Mouse (Mus musculus) myocyte (in vitro differentiated cells): ENCODE measurements at regions not wholly inside any gene's neighbourhood (a gene's known extent, or its start where the extent isn't known, plus 50 kb on each side); places are given as distances from the start of the nearest gene placed in this dataset.

Experiments
- H3K27me3 ChIP-seq: one replicate; pipeline ENCODE4 v1.6.1; 2011; ENCODE audit not compliant: control insufficient read depth, insufficient read depth, insufficient read length
- H3K36me3 ChIP-seq: one replicate; pipeline ENCODE4 v1.6.1; 2011; ENCODE audit not compliant: control insufficient read depth, insufficient read depth
- H3K4me2 ChIP-seq: one replicate; pipeline ENCODE4 v1.6.1; 2011; ENCODE audit warnings: low read depth, control low read depth
- H3K4me3 ChIP-seq: one replicate; pipeline ENCODE4 v1.5.1; 2011; ENCODE audit warnings: mild to moderate bottlenecking, control low read depth, moderate library complexity
- H3K79me2 ChIP-seq: one replicate; pipeline ENCODE4 v1.6.1; 2011; ENCODE audit not compliant: control insufficient read depth, insufficient read depth
- H3ac ChIP-seq: one replicate; pipeline ENCODE4 v1.6.1; 2011; ENCODE audit not compliant: control insufficient read depth, insufficient read length
- CEBPB ChIP-seq: IDR thresholded peaks from 2 replicates; pipeline ENCODE4 v1.6.1; 2011; ENCODE audit warnings: mild to moderate bottlenecking, moderate library complexity; ENCODE audit not compliant: poor library complexity, insufficient read depth, severe bottlenecking
- E2F4 ChIP-seq: IDR thresholded peaks from one replicate; pipeline ENCODE4 v1.6.1; 2011; ENCODE audit warnings: mild to moderate bottlenecking, control low read depth, moderate library complexity; ENCODE audit not compliant: insufficient read depth
- MAX ChIP-seq: IDR thresholded peaks from one replicate; pipeline ENCODE4 v1.6.1; 2011; ENCODE audit warnings: low read depth, mild to moderate bottlenecking, control low read depth
- MYOD1 ChIP-seq, 3 experiments: IDR thresholded peaks; one replicate each; pipeline ENCODE4 v1.6.1; 2011; ENCODE audit warnings: control low read depth in 2 of 3, low read depth in 2 of 3, mild to moderate bottlenecking in 2 of 3, moderate library complexity in 1 of 3; ENCODE audit not compliant: insufficient read length in 2 of 3, control insufficient read depth in 1 of 3
- MYOG ChIP-seq, 3 experiments: IDR thresholded peaks; one replicate each; pipeline ENCODE4 v1.6.1; 2011; ENCODE audit warnings: control low read depth in 2 of 3, low read depth in 2 of 3, mild to moderate bottlenecking in 2 of 3; ENCODE audit not compliant: insufficient read length in 2 of 3, control insufficient read depth in 1 of 3, insufficient read depth in 1 of 3
- POLR2A ChIP-seq: IDR thresholded peaks from one replicate; pipeline ENCODE4 v1.6.1; 2011; ENCODE audit warnings: low read depth, mild to moderate bottlenecking, control low read depth, moderate library complexity; ENCODE audit not compliant: insufficient read length
- POLR2AphosphoS2 ChIP-seq: IDR thresholded peaks from one replicate; pipeline ENCODE4 v1.6.1; 2011; ENCODE audit warnings: low read depth, control low read depth; ENCODE audit not compliant: insufficient read length
- REST ChIP-seq: IDR thresholded peaks from one replicate; pipeline ENCODE4 v1.6.1; 2011; ENCODE audit warnings: mild to moderate bottlenecking, control low read depth, moderate library complexity; ENCODE audit not compliant: insufficient read depth, insufficient read length
- SRF ChIP-seq: IDR thresholded peaks from one replicate; pipeline ENCODE4 v1.6.1; 2011; ENCODE audit warnings: low read depth; ENCODE audit not compliant: control insufficient read depth, insufficient read length
- TCF12 ChIP-seq: IDR thresholded peaks from one replicate; pipeline ENCODE4 v1.6.1; 2011; ENCODE audit warnings: mild to moderate bottlenecking, control low read depth; ENCODE audit not compliant: poor library complexity, insufficient read depth, severe bottlenecking
- TCF3 ChIP-seq: IDR thresholded peaks from one replicate; pipeline ENCODE4 v1.6.1; 2011; ENCODE audit warnings: low read depth, control low read depth; ENCODE audit not compliant: insufficient read length
- USF1 ChIP-seq: IDR thresholded peaks from one replicate; pipeline ENCODE4 v1.6.1; 2011; ENCODE audit warnings: low read depth, mild to moderate bottlenecking, control low read depth, moderate library complexity

DNA sequence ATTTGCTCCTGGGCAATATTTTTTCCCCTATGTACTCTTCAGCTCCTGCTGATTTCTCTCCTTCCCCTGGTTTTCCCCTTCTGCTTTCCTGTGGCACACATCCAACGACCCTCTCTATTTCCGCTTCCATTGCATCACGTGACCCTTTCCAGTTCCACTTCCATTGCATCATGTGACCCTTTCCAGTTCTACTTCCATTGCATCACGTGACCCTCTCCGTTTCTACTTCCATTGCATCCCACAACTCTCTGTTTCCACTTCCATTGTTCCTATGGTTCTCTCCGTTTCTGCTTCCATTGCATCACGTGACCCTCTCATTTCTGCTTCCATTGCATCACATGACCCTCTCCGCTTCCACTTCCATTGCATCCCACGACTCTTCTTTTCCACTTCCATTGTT, 199.5 kb upstream of the Wdfy3 start:
- Histone ChIP-seq H3ac (no peak overlapping the region), H3K4me2 (no peak overlapping the region), H3K36me3 (no peaks in the 10 kb centered on the region), H3K4me3 (no peak overlapping the region), H3K27me3 (no peaks in the 10 kb centered on the region), H3K79me2 (no peaks in the 10 kb centered on the region)
- TF ChIP-seq TCF3 (no peak), MAX (no peak), POLR2AphosphoS2 (no peak), MYOG (IDR thresholded peaks at IDR 0.05; ENCODE audit: control insufficient read depth in 1 of 3, insufficient read depth in 1 of 3, insufficient read length in 2 of 3, low read depth in 2 of 3) (no peak), USF1 (peak; percentile 75), CEBPB (no peak)

DNA sequence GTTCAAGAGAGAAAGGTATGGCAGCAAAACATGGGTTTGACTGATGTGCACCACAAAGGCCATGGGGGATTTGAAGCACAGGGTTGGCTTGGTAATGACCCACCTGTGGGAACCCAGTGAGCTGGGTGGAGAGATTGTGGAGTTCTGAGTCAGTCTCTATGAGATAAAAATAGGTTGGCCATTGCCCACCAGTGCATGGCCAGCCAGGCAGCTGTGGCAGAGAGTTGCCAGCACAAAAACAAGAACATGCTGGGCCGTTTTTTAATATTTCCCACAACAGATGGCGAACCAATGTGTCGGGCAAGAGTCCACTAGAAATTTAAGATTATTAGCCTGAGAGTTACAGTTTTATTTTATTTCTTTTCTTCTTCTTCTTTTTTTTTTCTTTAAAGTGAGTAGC, 205.6 kb upstream of the Arhgap24 start:
- no peaks in the 10 kb centered on the region for H3K36me3 ChIP-seq
- H3K4me2 ChIP-seq, result no peak overlapping the region
- H3K79me2 ChIP-seq, result no peaks in the 10 kb centered on the region
- TF ChIP-seq MYOD1 (IDR thresholded peaks at IDR 0.05; ENCODE audit: control insufficient read depth in 1 of 3, insufficient read length in 2 of 3, low read depth in 2 of 3) (peak in 2 of 3 experiments; percentile 18 to 42), MYOG (IDR thresholded peaks at IDR 0.05; ENCODE audit: control insufficient read depth in 1 of 3, insufficient read depth in 1 of 3, insufficient read length in 2 of 3, low read depth in 2 of 3) (peak in 2 of 3 experiments; percentile 23 to 35), REST (no peak), CEBPB (no peak), E2F4 (no peak), USF1 (no peak), TCF3 (no peak), TCF12 (no peak), POLR2AphosphoS2 (no peak), MAX (no peak), POLR2A (no peak), SRF (no peak)
- H3K4me3 ChIP-seq, result no peak overlapping the region
- H3K27me3 ChIP-seq, result no peaks in the 10 kb centered on the region
- H3ac ChIP-seq, result no peak overlapping the region

DNA sequence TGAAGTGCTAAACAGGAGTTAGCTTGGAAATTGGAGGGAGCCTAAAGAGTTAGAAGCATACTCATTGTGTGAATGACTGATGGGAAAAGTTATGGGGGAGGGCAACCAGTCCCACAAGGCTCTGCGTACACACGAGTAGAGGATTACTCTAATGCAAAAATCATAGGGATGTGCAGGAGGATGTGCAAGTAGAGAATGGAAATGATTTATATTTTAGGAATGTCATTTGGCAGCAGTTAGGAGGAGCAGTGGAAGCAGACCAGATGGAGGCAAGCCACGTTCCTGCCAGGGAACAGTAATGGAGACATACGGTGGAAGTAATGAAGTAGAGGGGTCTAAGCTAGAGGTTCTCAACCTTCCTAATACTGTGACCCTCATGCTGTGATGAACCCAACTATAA, 194.1 kb upstream of the Arhgap24 start:
- Histone ChIP-seq H3K27me3 (no peaks in the 10 kb centered on the region), H3K36me3 (no peaks in the 10 kb centered on the region), H3K4me2 (no peak overlapping the region), H3ac (no peak overlapping the region), H3K79me2 (no peaks in the 10 kb centered on the region), H3K4me3 (no peak overlapping the region)
- TF ChIP-seq TCF3 (no peak), USF1 (no peak), MYOG (IDR thresholded peaks at IDR 0.05; ENCODE audit: control insufficient read depth in 1 of 3, insufficient read depth in 1 of 3, insufficient read length in 2 of 3, low read depth in 2 of 3) (no peak), MYOD1 (IDR thresholded peaks at IDR 0.05; ENCODE audit: control insufficient read depth in 1 of 3, insufficient read length in 2 of 3, low read depth in 2 of 3) (no peak), TCF12 (no peak), POLR2A (no peak), CEBPB (no peak), MAX (no peak), SRF (no peak), POLR2AphosphoS2 (no peak), REST (no peak), E2F4 (no peak)

DNA sequence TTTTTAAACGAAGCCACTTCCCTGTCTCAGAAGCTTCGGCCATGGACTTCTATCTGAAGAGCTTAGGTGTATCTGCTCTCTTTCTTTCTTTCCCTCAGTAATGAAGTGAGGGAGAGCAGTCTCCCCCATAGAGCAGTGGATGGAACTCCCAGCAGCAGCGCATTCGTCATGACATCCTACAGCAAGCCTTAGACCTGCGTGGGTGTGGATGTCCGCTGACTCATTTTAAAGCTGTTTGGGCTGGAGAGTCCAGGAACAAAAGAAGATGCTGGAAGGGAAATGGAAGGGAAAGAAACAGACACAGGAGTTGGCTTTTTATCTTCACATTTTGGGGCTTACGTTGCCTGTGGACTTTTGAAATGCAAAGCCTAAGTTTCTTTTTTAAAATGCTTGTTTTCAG, 190.3 kb upstream of the Arhgap24 start:
- TF ChIP-seq MYOG (IDR thresholded peaks at IDR 0.05; ENCODE audit: control insufficient read depth in 1 of 3, insufficient read depth in 1 of 3, insufficient read length in 2 of 3, low read depth in 2 of 3) (no peak), CEBPB (no peak), USF1 (no peak), MAX (no peak), MYOD1 (IDR thresholded peaks at IDR 0.05; ENCODE audit: control insufficient read depth in 1 of 3, insufficient read length in 2 of 3, low read depth in 2 of 3) (no peak), SRF (no peak), POLR2A (no peak), POLR2AphosphoS2 (no peak), REST (no peak), E2F4 (no peak), TCF12 (no peak), TCF3 (no peak)
- Histone ChIP-seq H3K79me2 (no peaks in the 10 kb centered on the region), H3ac (no peak overlapping the region), H3K27me3 (no peaks in the 10 kb centered on the region), H3K4me2 (no peak overlapping the region), H3K4me3 (no peak overlapping the region), H3K36me3 (no peaks in the 10 kb centered on the region)

DNA sequence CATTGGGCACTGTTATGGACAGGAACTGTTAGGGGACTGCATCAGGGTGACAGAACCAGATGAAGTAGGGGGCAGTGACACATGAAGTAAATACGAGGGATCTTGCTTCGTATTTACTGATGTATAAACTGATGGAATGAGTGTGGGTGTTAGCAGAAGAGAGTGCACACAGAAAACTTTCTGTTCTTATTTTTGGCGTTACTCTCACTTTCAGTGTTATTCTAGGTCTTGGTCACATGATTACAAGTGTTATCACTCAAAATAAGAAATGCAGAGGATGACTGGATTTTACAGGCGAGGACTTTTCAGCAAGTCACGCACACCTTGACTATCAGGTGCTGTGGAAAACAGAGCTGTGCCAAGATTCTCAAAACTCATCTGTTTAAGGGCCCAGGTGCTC, 185.6 kb upstream of the Arhgap24 start:
- no peak overlapping the region for H3K4me2 ChIP-seq
- no peak overlapping the region for H3K4me3 ChIP-seq
- TF ChIP-seq CEBPB, result no peak
- no peak for TF ChIP-seq SRF
- TF ChIP-seq TCF12, result no peak
- no peak for TF ChIP-seq E2F4
- no peak for TF ChIP-seq MYOG (IDR thresholded peaks at IDR 0.05; ENCODE audit: control insufficient read depth in 1 of 3, insufficient read depth in 1 of 3, insufficient read length in 2 of 3, low read depth in 2 of 3)
- TF ChIP-seq TCF3, result no peak
- TF ChIP-seq MAX, result no peak
- H3K27me3 ChIP-seq, result no peaks in the 10 kb centered on the region
- no peak overlapping the region for H3ac ChIP-seq
- H3K79me2 ChIP-seq, result no peaks in the 10 kb centered on the region
- H3K36me3 ChIP-seq, result no peaks in the 10 kb centered on the region
